Mouse (Mus musculus) mammary gland, adult 2 months (tissue): ENCODE measurements around the gene Mxra8. TPM values are rescaled to one million over a fixed set of nuclear protein-coding genes. Genes with fewer than 3 reads are reported as not detected.

Experiments
- polyA plus RNA-seq: library from polyadenylated mRNA; depleted of rRNA; stranded (reverse); fragments of >200 nt; gene quantifications from 2 replicates; pipeline ENCODE4 v1.2.3, GENCODE M21; 2012; ENCODE audit warnings: low replicate concordance; rRNA removed

Gene Mxra8
- polyA plus RNA-seq: 274 and 383 TPM in 2 replicates

GRCm38 (mm10) chr4:155839483-155839910, at the start of gene Mxra8:
TSS of gene Mxra8 (plus strand) at chr4:155839680.

GRCm38 (mm10) chr4:155790021-155790489, 49.4 kb upstream of the Mxra8 start, which contains the start of gene Ankrd65:
TSS of gene Ankrd65 (plus strand) at chr4:155790439.

GRCm38 (mm10) chr4:155802741-155803339, 36.6 kb upstream of the Mxra8 start, which contains the start of gene Mrpl20:
TSS of gene Mrpl20 (plus strand) at chr4:155802878.

GRCm38 (mm10) chr4:155811929-155812664, 27.4 kb upstream of the Mxra8 start, which contains the start of gene Ccnl2:
TSS of gene Ccnl2 (plus strand) at chr4:155812489.

GRCm38 (mm10) chr4:155831205-155831766, 8.2 kb upstream of the Mxra8 start, which contains the start of gene Aurkaip1:
TSS of gene Aurkaip1 (plus strand) at chr4:155831272.

GRCm38 (mm10) chr4:155846871-155847578, 7.5 kb downstream of the Mxra8 start, which contains the start of gene Dvl1:
TSS of gene Dvl1 (plus strand) at chr4:155847402.

GRCm38 (mm10) chr4:155863001-155863400, 23.5 kb downstream of the Mxra8 start, which contains the start of gene Tas1r3:
TSS of gene Tas1r3 (minus strand) at chr4:155863362.

GRCm38 (mm10) chr4:155869317-155870033, 30.0 kb downstream of the Mxra8 start, which contains the start of the genes Cptp and Ints11:
TSS of gene Cptp (minus strand) at chr4:155869440.
TSS of gene Ints11 (plus strand) at chr4:155869546.

GRCm38 (mm10) chr4:155891551-155892001, 52.1 kb downstream of the Mxra8 start, which contains the start of the genes Pusl1 and Acap3:
TSS of gene Pusl1 (minus strand) at chr4:155891781.
TSS of gene Acap3 (plus strand) at chr4:155891822.

Other genes with a start within 250 kb of the Mxra8 start
- gene Slc35e2, start 238.3 kb upstream of the Mxra8 start, polyA plus RNA-seq: 9.1 and 11.8 TPM in 2 replicates
- gene Cdk11b, start 214.8 kb upstream of the Mxra8 start, polyA plus RNA-seq: 16.8 and 20.2 TPM in 2 replicates
- not detected in 2 replicates for gene Gm10563, start 194.3 kb upstream of the Mxra8 start, polyA plus RNA-seq
- gene Mmp23, start 186.3 kb upstream of the Mxra8 start, polyA plus RNA-seq: 52.3 and 103 TPM in 2 replicates
- 64.0 and 102 TPM in 2 replicates for gene Mib2, start 170.5 kb upstream of the Mxra8 start, polyA plus RNA-seq
- gene Fndc10, start 145.3 kb upstream of the Mxra8 start, polyA plus RNA-seq: 21.6 and 35.6 TPM in 2 replicates
- 88.8 and 157 TPM in 2 replicates for gene Ssu72, start 134.9 kb upstream of the Mxra8 start, polyA plus RNA-seq
- 2.1 and 2.6 TPM in 2 replicates for gene Tmem240, start 104.9 kb upstream of the Mxra8 start, polyA plus RNA-seq
- gene Atad3a, start 78.6 kb upstream of the Mxra8 start, polyA plus RNA-seq: 140 and 144 TPM in 2 replicates
- 24.1 and 41.9 TPM in 2 replicates for gene Vwa1, start 65.0 kb upstream of the Mxra8 start, polyA plus RNA-seq
- gene Tmem88b, start 53.8 kb upstream of the Mxra8 start, polyA plus RNA-seq: 1.9 and 2.6 TPM in 2 replicates
- 0.32 and 0.54 TPM in 2 replicates for gene Ankrd65, start 49.2 kb upstream of the Mxra8 start, polyA plus RNA-seq
- 47.4 and 59.6 TPM in 2 replicates for gene Mrpl20, start 36.8 kb upstream of the Mxra8 start, polyA plus RNA-seq
- gene Ccnl2, start 27.2 kb upstream of the Mxra8 start, polyA plus RNA-seq: 63.4 and 98.7 TPM in 2 replicates
- gene Aurkaip1, start 8.4 kb upstream of the Mxra8 start, polyA plus RNA-seq: 149 and 245 TPM in 2 replicates
- gene Dvl1, start 7.7 kb downstream of the Mxra8 start, polyA plus RNA-seq: 153 and 223 TPM in 2 replicates
- 1.3 and 1.5 TPM in 2 replicates for gene Tas1r3, start 23.7 kb downstream of the Mxra8 start, polyA plus RNA-seq
- gene Cptp, start 29.8 kb downstream of the Mxra8 start, polyA plus RNA-seq: 32.4 and 36.2 TPM in 2 replicates
- 33.7 and 47.4 TPM in 2 replicates for gene Ints11, start 29.9 kb downstream of the Mxra8 start, polyA plus RNA-seq
- gene Pusl1, start 52.1 kb downstream of the Mxra8 start, polyA plus RNA-seq: 61.9 and 134 TPM in 2 replicates
- 43.7 and 50.5 TPM in 2 replicates for gene Acap3, start 52.1 kb downstream of the Mxra8 start, polyA plus RNA-seq
- gene Ube2j2, start 104.2 kb downstream of the Mxra8 start, polyA plus RNA-seq: 39.4 and 89.6 TPM in 2 replicates
- gene C1qtnf12, start 122.6 kb downstream of the Mxra8 start, polyA plus RNA-seq: 113 and 117 TPM in 2 replicates
- gene B3galt6, start 153.0 kb downstream of the Mxra8 start, polyA plus RNA-seq: 5.2 and 10.7 TPM in 2 replicates
- gene Sdf4, start 153.2 kb downstream of the Mxra8 start, polyA plus RNA-seq: 61.5 and 63.6 TPM in 2 replicates
- gene Tnfrsf4, start 174.2 kb downstream of the Mxra8 start, polyA plus RNA-seq: 28.1 and 40.7 TPM in 2 replicates
- gene Tnfrsf18, start 186.5 kb downstream of the Mxra8 start, polyA plus RNA-seq: 22.0 and 26.1 TPM in 2 replicates
- gene Ttll10, start 219.7 kb downstream of the Mxra8 start, polyA plus RNA-seq: 4.0 and 4.9 TPM in 2 replicates